Mouse (Mus musculus) liver, adult 2 months (tissue): Measurements from ENCODE around the gene Sept14. TPM values are rescaled to one million over a fixed set of nuclear protein-coding genes. Genes with fewer than 3 reads are reported as not detected.

Source experiments
- DNase-seq: peaks from one replicate; pipeline ENCODE4 v3.0.0-alpha.2; 2011; ENCODE audit warnings: low read depth, low spot score; ENCODE audit errors: extremely low read depth
- H3K27ac ChIP-seq: fragments of 200-500 bp; replicated peaks from 2 replicates; pipeline ENCODE4 v1.5.1; 2012; ENCODE audit warnings: low read depth, mild to moderate bottlenecking, control low read depth, inconsistent platforms, low read length; ENCODE audit not compliant: insufficient read depth
- H3K27me3 ChIP-seq: fragments of 200-500 bp; 2 replicates; pipeline ENCODE4 v1.6.1; 2012; ENCODE audit warnings: mild to moderate bottlenecking, moderate library complexity, low read length, inconsistent platforms; ENCODE audit not compliant: control insufficient read depth, insufficient read depth
- H3K36me3 ChIP-seq: fragments of 200-500 bp; 2 replicates; pipeline ENCODE4 v1.6.1; 2012; ENCODE audit warnings: low read length, inconsistent platforms; ENCODE audit not compliant: control insufficient read depth, insufficient read depth
- H3K4me1 ChIP-seq: fragments of 200-500 bp; 2 replicates; pipeline ENCODE4 v1.6.1; 2011; ENCODE audit warnings: low read length; ENCODE audit not compliant: control insufficient read depth, insufficient read depth
- H3K4me3 ChIP-seq: fragments of 200-500 bp; 2 replicates; pipeline ENCODE4 v1.5.1; 2011; ENCODE audit warnings: low read depth, mild to moderate bottlenecking, control low read depth, low read length, moderate library complexity; ENCODE audit not compliant: insufficient read depth
- H3K79me2 ChIP-seq: fragments of 200-500 bp; 2 replicates; pipeline ENCODE4 v1.6.1; 2012; ENCODE audit warnings: inconsistent platforms, mild to moderate bottlenecking, low read length, moderate library complexity; ENCODE audit not compliant: control insufficient read depth, insufficient read depth
- H3K9ac ChIP-seq: fragments of 200-500 bp; 2 replicates; pipeline ENCODE4 v1.6.1; 2012; ENCODE audit warnings: low read depth, mild to moderate bottlenecking, control low read depth, inconsistent platforms, low read length
- CTCF ChIP-seq: fragments of 200-500 bp; IDR thresholded peaks from 2 replicates; pipeline ENCODE4 v1.5.1; 2011; ENCODE audit warnings: low read depth, low read length, control low read depth
- POLR2A ChIP-seq: fragments of 200-500 bp; IDR thresholded peaks from 2 replicates; pipeline ENCODE4 v1.6.1; 2011; ENCODE audit warnings: low read length, control low read depth; ENCODE audit not compliant: insufficient read depth; ENCODE audit errors: extremely low read depth
- WGBS: fragments of 180-500 bp; shearing (Covaris S2); methylation state at CpG from one replicate; pipeline ENCODE4 v1.1.7; 2018; 5-methylcytosine and 5-hydroxymethylcytosine counted together
- polyA plus RNA-seq: library from polyadenylated mRNA; depleted of rRNA; stranded (reverse); fragments of >200 nt; gene quantifications from 2 replicates; pipeline ENCODE4 v1.2.3, GENCODE M21; 2012
- total RNA-seq: library from RNA; depleted of rRNA; stranded (reverse); fragments of >200 nt; gene quantifications from 2 replicates; pipeline ENCODE4 v1.2.3, GENCODE M21; 2014

The Sept14 gene
- total and polyA plus RNA-seq, 2 experiments, result not detected

DNA sequence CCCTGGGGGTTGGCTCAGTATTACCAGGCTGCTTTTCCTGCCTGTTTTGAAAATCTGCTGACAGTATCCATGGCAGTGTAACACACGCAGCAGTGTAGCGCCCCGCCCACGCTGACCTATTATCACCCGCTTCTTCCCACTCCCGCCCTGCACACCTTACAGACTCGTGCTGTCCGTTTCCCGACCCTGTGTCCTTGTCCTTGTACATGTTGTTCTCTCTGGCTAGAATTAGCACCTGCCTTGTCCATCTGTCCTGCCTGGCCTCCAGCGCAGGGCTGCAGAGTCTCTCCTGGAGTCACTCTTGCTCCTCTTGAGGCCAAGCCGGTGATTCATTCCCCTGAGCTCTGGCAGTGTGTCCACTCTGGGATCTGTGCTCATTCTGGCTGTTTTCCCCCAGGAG is 22.0 kb upstream of the Sept14 start:
- H3K9ac ChIP-seq, result no peak overlapping the region
- peak overlapping the region; percentile 17; the same call in 1 of the 2 replicates for H3K27ac ChIP-seq
- no peaks in the 10 kb centered on the region for H3K27me3 ChIP-seq
- WGBS, result 12% methylated on average over 11 of the region's 11 CpGs
- DNase-seq, result peak; percentile 62
- peaks cover 6% of the 10 kb centered on the region; the same call in 1 of the 2 replicates for H3K79me2 ChIP-seq
- no peak overlapping the region for H3K4me3 ChIP-seq
- no peak for TF ChIP-seq POLR2A
- no peak for TF ChIP-seq CTCF
- peaks cover 7% of the 10 kb centered on the region; the same call in 1 of the 2 replicates for H3K4me1 ChIP-seq
- H3K36me3 ChIP-seq, result no peaks in the 10 kb centered on the region

DNA sequence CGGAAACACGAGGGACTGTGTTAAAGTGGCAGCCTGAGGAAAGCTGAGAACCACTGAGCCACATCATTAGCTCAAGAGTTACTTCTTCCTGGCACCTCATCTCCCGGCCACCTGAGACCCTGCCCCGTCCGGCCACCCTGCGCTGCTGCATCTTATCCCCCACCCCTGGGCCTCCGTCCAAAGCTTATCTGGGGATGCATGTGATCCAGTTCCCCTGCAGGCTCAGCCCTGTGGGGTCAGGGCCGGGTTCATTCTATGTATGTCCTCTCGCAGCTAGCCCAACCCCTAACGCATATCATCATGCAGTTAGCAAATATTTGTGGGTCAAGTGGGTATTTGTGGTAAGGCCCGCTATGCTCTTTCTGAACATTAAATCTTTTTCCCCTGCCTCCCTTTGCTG is 21.0 kb upstream of the Sept14 start:
- DNase-seq, result no peak
- Histone ChIP-seq H3K4me1 (peaks cover 7% of the 10 kb centered on the region; the same call in 1 of the 2 replicates), H3K9ac (no peak overlapping the region), H3K4me3 (no peak overlapping the region), H3K36me3 (no peaks in the 10 kb centered on the region), H3K27me3 (no peaks in the 10 kb centered on the region), H3K79me2 (peaks cover 6% of the 10 kb centered on the region; the same call in 1 of the 2 replicates), H3K27ac (peak overlapping the region; percentile 15; the same call in 1 of the 2 replicates)
- 38% methylated on average over 11 of the region's 11 CpGs for WGBS
- no peak for TF ChIP-seq POLR2A
- no peak for TF ChIP-seq CTCF

DNA sequence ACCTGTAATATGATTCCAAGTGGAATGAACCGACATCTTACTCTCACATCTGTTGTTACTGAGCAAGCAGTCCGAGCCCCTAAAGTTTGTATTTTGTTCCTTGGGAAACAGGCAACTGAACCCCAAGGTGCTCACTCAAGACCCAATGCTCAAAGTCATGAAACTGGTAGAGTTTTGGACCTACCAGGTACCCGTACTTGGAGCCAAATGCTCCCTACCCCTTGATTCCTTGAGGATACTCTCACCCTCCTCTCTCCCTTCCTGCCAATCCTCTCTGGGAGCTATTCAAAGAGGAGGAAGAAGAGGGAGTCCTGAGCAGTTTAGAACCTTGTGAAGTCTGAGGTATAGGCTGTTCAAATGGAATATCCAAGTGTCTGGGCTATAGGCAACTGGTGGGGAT is 18.5 kb upstream of the Sept14 start:
- TF ChIP-seq POLR2A (no peak), CTCF (no peak)
- Histone ChIP-seq H3K27me3 (no peaks in the 10 kb centered on the region), H3K4me3 (no peak overlapping the region), H3K27ac (no peak overlapping the region), H3K36me3 (no peaks in the 10 kb centered on the region), H3K79me2 (peaks cover 6% of the 10 kb centered on the region; the same call in 1 of the 2 replicates), H3K4me1 (peaks cover 7% of the 10 kb centered on the region; the same call in 1 of the 2 replicates), H3K9ac (no peak overlapping the region)
- 85% methylated on average over 3 of the region's 3 CpGs for WGBS
- no peak for DNase-seq

DNA sequence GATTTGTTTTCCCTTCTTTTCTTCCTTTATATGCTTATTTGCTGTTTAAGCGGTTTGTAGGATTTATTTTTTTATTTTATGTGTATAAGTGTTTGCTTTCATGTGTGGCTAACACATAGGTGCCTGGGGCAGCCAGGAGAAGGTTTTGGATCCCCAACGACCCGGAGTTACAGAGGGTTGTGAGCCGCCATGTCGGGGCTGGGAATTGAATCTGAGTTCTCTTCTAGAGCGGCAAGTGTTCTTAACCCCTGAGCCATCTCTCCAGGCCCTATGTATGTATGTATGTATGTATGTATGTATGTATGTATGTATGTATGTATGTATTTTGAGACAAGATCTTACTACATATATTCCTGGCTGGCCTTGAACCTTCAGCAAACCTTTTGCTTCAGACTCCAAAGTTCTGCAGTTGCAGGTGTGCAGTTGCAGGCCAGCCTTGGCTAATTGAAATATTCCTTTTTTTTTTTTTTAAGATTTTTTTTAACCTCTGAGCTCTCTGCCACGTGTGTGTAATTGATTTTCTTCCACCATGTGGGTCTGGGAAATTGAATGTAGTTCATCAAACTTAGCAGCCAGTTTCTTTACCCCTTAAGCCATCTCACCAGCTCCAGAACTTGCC is 17.6 kb upstream of the Sept14 start:
- H3K4me1 ChIP-seq, result peaks cover 7% of the 10 kb centered on the region; the same call in 1 of the 2 replicates
- no peaks in the 10 kb centered on the region for H3K27me3 ChIP-seq
- 10% methylated on average over 7 of the region's 7 CpGs for WGBS

DNA sequence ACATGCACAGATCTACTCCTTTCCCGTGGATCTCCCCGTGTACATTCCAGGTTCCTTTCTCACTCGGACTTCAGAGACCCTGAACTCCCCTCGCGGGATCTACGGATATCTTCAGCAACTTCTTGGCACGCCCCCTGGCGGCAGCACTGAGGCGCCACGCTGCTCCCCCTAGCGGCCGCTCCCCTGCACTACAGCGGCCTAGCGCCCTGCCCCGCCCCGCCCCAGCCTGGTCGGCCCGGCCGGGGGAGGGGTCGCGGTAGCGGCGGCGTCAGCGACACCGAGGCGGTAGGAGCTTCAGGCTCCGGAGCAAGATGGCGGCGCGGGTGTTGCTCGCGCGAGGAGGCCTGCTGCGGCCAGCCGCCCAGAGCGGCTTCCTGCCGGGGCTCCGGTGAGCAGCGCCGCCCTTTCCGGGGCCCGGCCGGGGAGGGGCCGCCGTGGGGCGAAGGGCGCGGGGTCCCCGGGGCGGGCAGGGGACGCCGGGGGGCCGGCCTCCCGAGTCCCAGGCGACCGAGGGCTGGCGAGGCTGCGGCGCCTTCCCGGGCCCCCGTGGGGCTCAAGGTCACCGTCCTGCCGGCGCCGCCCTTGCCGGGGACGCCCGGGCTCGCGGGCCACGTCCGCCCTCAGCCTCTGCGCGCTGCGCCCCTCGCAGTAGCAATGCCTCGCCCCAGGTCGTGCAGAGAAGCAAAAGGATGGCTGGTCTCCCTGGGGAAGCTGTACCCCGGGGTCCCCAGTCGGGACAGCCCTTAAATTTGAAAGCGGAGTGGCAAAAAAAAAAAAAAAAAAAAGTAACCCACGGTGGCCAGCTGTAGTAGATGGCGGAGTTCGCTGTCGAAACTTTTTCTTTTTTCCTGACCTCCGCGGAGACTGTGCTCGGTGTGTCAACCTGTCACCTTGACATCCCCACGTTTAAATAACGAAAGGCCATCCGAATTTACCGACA is 16.8 kb upstream of the Sept14 start, which contains the start of gene Nipsnap2:
Nipsnap2 (plus strand) TSS at position 230 of the 940 bp plus-strand sequence.
- peak; percentile 59 for DNase-seq
- Histone ChIP-seq H3K4me1 (peaks cover 6% of the 10 kb centered on the region; the same call in 1 of the 2 replicates), H3K4me3 (peak within 1 kb of the TSS; percentile 74), H3K79me2 (0 out of 2 replicates have a peak, but pooled peaks cover 6% of the 10 kb centered on the region), H3K36me3 (no peaks in the 10 kb centered on the region), H3K9ac (peak within 1 kb of the TSS; percentile 84), H3K27ac (peak within 1 kb of the TSS; percentile 91), H3K27me3 (no peaks in the 10 kb centered on the region)
- 1% methylated on average over 88 of the region's 93 CpGs for WGBS
- TF ChIP-seq CTCF (peak; percentile 98), POLR2A (peak; percentile 72)

More for the DNA sequence above, 17.6 kb upstream of the Sept14 start:
- DNase-seq, result peak; percentile 66
- TF ChIP-seq CTCF (no peak), POLR2A (no peak)
- H3K36me3 ChIP-seq, result no peaks in the 10 kb centered on the region
- peaks cover 6% of the 10 kb centered on the region; the same call in 1 of the 2 replicates for H3K79me2 ChIP-seq
- peak overlapping the region; percentile 84 for H3K9ac ChIP-seq
- peak overlapping the region; percentile 74 for H3K4me3 ChIP-seq
- H3K27ac ChIP-seq, result peak overlapping the region; percentile 91
